Mouse (Mus musculus) monocyte, adult 2 months (primary cell): ENCODE results near the gene Hoxd9.

ENCODE experiments used
- DNase-seq, 2 experiments: peaks; one replicate each; pipeline ENCODE4 v3.0.0; 2022; ENCODE audit warnings: low spot score in 2 of 2, low read depth in 1 of 2

The Hoxd9 gene

DNA sequence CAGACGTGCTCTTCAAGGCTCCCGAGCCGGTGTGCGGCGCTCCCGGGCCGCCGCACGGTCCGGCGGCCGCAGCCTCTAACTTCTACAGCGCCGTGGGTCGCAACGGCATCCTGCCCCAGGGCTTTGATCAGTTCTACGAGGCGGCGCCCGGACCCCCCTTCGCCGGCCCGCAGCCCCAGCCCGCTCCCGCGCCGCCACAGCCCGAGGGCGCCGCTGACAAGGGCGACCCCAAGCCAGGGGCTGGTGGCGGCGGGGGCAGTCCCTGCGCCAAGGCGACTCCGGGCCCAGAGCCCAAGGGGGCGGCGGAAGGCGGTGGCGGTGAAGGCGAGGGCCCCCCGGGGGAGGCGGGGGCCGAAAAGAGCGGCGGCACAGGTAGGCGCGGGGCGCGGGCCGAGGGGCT, 14.7 kb upstream of the Hoxd9 start:
- DNase-seq: no peak

DNA sequence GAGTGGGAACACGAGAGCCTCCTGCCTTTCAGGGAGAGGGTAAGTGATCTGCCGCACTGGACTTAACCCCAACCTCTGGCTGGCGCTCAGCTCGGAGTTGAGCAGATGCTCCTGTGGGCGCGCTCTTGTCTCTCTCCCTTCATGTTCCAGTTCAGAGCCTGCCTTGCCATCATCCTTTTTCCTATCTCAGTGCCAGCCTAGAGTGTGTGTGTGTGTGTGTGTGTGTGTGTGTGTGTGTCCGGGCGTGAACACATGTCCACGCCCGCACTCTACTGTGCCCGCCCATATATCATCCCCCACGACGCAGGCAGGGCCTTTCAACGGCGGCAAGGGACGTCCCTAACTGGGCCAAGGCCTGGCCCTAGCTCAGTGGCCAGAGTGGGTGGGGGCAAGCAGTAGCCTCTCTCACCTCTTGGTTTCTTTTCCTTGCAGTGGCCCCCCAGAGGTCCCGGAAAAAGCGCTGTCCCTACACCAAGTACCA, 14.0 kb upstream of the Hoxd9 start:
- DNase-seq: no peak

DNA sequence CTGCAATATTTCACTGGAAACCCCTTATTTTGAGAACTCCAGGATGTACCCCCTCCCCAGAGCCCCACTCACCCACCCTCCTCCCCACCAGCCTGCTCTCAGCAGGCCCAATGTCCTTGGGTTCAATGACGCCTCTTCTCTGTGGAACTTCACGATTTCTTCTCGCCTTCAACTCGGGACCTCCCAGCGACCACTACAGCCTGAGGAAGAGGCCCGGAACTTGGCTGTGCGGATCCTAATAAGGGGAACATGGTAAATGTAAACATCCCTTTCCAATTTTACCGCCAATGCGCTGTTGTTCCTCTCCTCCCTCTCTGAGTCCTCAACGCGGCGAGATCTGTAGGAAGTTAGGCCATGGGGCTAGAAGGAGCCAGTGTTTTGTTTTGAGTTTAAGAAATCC, 13.4 kb upstream of the Hoxd9 start:
- DNase-seq: no peak

DNA sequence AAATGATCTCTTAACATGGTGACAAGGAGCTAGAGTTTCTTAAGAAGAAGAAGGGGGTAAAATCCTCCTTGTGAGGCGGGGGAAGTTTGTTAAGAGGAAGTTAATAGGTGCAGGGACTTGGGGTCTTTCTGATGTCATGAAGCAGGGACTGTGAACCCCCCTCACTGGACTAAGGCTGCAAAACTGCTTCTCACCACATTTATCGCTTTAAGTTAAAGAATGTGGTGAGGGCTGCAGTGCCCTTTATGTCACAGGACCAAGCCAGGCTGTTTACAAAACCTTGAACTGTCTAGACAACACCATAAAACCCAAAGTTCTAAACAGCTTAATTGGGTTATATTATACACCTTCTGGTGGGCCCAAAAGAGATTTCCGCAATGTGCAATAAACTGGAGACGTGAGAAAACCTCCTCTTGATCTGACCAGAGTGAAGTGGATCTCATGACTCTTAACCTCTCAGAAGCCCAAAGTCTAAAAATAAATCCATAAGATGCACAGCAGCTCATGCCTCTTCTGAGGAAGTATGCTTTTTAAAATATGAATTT, 12.4 kb upstream of the Hoxd9 start:
- DNase-seq: no peak

DNA sequence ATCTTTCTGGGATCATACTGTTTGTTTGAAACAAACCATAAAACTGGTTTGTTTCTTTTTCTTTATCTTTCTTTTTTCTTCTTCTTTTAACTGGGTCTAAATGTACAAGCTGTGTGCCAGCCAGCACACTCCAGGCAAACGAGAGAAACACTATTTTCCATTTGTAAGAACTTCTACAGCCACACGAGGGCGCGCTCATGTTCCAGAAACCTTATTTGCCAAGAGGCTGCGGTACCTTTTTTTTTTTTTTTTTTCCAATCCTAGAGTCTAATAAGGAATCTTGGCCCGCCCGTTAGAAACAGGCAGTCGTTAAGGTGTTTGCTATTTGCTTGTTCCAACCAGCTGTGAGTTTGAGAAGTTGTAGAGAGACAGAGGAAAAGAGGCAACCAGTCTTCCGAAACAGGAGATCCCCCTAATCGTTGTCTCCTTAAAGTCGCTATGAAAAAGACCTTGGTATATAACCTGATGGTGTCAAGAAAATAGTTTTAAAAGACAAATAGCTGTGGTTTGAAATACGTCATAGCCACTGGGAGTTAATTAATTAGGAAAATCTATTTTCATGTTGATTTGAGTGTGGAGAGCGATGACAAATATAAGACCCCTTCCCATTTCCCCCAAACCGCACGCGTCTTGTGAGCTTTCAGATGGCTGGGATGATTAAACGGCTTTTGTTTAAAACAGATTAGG, 11.1 kb upstream of the Hoxd9 start:
- no peak for DNase-seq

DNA sequence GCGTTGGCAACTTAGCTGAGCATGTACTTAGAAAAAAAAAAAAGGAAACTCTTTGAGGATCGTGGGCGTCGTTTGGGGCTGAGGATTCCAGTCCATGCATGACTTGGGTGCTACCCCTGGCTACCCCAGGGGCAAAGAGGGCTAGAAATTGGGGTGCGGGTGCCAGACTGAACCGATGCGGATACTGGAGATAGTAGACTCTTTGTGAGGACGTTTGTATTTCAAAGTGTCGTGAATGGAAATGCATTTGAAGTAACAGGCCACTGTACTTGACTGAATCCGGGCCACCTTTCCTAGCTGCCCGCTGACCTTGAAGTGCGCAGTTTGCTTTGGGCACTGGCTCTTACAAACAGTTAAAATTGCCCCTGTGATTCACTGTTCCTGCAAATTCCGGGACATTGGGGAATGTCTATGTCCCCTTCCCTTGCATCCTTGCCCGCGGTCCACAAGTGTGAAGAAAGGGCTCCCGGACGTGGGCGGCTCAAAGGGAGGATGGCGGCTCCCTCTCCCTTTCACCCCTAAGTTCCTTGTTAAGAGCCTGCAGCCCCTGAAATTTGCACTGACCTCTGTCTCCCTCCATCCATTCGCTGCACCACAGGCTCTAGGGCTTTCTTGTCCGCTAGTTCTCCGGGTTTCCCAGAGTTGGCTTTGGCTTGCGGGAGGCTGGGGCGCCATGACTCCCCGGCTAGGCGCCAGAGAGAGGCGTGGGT, 10.4 kb upstream of the Hoxd9 start:
- DNase-seq: no peak

DNA sequence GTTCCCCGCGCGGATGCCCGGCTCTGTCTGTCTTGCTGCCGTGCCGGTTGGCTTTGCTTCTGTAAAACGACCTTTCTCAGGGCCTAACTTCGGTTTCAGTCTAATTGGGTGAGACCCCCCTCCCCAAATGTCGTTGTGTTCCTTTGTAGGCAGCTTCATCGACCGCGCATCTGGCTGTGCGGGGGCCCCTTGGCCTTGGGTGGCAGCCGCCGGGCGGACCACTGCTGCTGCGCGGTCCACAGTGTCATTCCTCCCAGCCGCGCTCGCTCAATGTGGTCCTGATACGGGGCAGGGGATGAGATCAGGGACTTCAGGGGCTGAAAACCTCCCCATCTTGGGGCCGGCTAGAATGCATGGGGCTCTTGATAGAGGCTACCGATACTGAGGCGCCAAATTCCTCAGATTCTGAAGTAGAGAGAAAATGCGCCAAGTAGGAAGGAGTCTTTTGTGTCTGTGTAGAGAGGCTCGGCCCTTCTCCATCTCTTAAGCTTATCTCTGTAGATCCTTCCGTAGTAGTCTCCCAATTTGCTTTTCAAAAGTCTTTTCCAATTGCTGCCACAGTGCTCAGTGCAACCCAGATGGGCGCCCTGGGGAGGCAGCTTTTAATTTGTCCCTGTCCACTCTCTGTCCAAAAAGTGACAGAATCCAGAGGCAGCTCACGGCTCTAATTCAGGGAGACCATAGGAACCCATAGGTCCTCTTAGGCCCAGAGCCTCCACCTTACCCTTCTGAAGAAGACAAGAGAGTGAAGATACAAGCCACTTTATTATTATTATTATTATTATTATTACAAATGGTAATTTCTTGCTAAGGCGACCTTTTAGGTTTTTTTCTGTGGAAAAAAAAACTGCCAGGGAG, 9.6 kb upstream of the Hoxd9 start:
- DNase-seq: no peak

DNA sequence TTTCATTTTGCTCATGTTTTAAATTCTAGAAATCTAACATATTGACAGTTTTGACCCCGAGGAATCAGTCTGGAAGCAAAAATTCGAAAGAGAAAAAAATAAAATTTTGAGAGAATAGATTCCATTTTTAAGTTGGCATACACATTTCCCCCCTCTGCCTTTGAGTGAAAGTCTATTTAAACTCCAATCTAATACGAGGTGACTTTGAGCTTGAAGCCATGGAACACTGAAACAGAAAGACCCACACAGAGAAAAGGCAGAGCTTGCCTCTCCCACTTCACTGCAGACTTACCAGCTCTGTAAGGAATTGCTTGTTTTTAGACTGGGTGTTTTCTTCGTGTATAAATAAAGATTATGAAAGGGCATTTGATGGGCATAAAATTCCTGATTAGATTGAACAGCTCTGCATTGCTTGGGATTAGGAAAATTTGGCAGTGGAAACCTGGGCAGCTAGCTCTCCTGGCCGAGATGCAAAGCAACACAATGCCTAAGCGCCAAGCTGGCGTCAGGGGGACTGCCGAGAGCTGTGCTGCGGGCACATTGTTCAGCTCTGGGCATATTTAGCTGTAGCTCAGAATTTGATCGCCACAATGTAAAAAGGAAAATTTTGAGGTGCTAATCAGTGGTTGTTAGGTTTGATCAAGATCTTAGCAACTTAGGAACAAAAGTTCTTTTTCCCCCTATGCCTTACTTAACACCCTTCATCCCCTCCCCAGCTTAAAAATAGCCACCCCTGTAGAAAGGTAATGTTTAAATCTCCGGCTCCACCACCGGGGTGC, 8.5 kb upstream of the Hoxd9 start:
- no peak for DNase-seq

DNA sequence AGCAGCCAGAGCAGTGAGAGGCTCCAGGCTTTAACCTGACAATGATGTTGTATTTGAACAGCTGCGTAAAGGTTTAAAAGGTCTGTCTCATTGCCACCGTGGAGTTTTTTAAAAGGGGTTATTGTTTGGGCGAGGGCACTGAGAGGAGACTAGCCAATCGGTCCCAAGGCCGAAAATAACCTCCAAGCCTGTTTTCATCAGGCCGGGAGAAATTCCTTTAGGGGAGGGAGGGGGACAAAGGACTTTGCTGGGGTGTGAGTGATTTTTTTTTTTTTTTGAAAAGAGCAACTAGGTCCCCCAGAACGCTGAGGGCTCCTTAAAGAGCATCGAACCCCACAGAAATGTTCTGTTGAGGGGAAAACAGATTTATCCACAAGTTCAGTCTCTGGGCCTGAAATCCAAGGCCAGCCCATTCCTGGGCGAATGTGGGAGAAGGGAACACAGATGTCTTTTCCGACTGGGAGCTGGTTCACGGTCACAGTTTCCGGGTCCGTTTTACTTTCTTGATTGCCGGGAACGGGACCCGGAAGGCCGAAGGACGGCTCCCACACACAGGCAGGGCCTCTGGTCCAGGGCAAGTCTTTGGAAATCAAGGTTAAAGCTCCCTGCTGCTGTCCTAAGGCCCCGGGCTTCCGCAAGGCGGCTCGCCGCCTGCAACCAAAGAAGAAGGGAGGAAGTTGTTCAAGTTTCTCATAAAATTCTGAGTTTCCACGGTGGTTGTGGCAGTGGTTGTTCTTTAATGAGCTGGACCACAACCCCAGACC, 7.8 kb upstream of the Hoxd9 start:
- DNase-seq: no peak

DNA sequence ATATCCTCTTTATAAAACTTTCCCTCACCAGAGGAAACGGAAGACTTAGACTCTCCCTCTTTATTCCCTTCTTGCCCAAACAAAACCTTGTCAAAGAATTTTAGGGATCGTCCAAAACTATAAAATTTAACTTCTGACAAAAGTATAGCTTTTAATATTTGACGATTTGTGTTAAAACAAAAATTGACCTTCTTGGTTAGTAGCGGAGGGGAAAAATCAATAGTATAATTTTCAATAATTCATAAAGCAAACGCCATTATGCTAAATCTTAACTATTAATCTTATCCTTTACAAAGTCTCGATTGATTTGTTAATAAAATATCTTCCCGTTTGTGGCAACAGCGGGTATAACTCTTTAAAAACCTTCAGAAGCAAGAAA, 7.2 kb upstream of the Hoxd9 start:
- DNase-seq: no peak

DNA sequence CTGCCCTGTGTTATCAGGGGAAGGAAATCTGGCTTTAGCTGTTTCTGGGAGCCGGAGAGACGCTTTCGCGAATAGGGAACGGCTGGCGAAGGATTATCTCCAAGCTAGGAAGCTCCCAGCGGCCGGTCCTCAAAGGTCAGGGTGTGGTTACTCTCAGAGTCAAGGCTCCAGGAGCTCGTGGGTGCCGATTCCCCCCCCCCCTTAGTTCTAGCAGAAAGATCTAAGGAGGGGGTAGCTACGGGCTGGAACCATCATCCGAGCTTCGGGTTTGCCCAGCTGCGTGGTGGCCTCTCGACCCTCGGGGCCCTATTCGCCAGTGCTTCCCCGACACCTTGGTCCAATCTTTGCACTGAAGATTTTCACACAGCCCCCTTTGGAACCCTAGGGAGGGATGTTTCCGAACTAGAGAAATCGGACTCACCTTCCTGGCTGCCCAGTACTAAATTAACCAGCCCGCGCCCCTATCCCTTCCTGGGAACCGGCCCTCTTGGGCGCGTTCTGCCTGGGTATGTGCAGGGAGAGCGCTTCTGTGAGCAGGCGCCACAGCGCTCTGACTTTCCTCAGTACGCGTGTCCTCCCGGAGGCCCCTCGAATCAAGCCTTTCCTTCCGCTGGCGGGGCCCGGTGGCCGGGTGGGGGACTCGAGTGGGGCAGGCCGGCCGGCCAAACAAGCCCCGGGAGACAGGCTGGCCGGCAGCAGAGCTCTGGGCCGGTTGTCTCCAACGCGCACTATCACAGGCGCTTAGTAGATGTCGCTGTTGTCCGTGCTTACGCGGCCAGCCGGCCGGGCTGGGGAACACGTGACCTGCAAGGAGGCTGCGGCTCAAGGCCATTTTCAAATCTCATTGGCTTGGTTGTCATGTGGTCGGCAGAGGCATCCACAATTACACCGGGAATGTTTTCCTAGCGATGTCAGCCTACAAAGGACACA, 6.2 kb upstream of the Hoxd9 start, which contains the start of gene Hoxd10:
Gene Hoxd10, plus strand, starts transcription at position 903 of the 930 bp plus-strand sequence.
- DNase-seq: no peak

DNA sequence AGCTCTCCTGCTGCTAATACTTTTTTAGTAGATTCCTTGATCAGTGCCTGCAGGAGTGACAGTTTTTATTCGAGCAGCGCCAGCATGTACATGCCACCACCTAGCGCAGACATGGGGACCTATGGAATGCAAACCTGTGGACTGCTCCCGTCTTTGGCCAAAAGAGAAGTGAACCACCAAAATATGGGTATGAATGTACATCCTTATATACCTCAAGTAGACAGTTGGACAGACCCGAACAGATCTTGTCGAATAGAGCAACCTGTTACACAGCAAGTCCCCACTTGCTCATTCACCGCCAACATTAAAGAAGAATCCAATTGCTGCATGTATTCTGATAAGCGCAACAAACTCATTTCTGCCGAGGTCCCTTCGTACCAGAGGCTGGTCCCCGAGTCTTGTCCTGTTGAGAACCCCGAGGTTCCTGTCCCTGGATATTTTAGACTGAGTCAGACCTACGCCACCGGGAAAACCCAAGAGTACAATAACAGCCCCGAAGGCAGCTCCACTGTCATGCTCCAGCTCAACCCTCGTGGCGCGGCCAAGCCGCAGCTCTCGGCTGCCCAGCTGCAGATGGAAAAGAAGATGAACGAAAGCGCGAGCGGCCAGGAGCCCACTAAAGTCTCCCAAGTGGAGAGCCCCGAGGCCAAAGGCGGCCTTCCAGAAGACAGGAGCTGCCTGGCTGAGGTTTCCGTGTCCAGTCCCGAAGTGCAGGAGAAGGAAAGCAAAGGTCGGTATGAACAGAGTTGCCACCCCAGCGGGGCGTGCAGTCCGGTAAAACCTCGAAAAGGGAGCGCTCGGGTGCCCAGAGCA, 5.3 kb upstream of the Hoxd9 start:
- no peak for DNase-seq

DNA sequence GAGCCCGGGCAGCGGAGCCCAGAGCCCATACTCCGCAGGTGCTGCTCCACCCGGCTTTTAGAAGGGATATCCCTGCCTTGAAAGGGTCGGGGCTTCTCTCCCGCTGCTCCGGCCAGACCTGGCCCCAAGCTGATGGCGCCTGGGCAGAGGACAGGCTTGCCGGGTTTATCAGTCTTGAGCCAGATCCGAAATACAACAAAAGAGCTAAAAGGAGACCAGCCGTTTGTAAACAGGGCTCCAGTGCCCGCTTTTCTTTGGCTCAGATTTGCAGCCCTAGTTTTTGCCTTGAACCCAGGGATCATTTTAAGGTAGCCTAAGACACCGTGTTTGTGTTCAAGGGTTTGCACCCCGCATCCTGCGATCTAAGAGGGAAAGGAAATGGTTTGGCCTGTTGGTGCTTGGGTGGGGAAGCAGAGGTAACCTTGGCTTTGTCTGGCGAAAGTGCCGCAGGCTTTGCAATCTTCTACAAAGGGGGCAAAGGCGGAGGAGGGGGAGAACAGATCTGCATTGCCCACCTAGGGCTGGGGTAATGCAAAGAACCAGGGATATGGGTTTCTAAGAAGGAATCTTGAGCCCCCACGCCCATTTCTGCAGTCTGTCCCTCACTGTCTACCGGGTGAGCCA, 4.6 kb upstream of the Hoxd9 start:
- DNase-seq: no peak

DNA sequence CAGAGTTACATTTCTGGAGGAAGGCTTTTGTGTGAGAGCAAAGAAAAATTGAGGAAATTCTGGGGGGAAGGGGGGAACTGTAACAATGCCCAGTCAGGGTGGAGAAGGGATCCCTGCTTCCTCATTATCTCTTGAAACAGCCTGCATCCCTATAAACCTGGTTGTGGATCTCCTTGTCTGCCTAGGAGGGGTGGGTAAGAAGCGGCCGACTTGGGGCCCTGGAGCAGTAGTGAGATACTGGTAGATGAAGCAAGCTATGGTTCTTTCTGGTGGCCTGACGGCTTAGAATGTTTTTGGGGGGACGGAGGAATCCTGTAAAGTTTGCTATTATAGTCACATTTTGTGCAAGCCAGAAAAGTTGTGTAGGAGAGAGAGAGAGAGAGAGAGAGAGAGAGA, 4.1 kb upstream of the Hoxd9 start:
- no peak for DNase-seq

DNA sequence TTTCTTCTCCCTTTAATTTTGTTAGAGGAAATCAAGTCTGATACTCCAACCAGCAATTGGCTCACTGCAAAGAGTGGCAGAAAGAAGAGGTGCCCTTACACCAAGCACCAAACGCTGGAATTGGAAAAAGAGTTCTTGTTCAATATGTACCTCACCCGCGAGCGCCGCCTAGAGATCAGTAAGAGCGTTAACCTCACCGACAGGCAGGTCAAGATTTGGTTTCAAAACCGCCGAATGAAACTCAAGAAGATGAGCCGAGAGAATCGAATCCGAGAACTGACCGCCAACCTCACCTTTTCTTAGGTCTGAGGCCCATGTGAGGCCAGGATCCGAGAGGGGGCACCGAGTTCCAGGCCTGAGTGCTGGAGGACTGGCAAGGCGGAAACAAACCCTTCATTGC, 3.5 kb upstream of the Hoxd9 start:
- DNase-seq: no peak

DNA sequence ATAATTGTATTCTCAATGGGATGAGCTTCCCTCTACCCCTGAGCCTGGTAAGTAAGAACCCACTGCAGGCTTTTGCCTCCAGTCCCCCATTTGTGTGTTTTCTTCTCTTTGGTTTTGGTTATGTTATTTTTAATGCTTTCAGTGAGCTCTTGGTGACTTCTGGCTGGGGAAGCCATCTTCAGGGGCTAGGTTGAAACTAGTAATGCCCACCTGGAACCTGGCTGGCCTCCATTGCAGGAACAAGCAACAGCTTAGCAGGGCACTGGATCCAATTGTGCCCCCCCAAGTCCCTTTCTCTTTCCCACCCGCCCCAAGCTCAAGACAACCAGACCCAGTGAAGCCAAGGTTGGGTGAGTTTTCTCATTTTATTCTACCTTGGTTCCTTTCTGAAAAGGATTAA, 2.1 kb upstream of the Hoxd9 start:
- DNase-seq: no peak

DNA sequence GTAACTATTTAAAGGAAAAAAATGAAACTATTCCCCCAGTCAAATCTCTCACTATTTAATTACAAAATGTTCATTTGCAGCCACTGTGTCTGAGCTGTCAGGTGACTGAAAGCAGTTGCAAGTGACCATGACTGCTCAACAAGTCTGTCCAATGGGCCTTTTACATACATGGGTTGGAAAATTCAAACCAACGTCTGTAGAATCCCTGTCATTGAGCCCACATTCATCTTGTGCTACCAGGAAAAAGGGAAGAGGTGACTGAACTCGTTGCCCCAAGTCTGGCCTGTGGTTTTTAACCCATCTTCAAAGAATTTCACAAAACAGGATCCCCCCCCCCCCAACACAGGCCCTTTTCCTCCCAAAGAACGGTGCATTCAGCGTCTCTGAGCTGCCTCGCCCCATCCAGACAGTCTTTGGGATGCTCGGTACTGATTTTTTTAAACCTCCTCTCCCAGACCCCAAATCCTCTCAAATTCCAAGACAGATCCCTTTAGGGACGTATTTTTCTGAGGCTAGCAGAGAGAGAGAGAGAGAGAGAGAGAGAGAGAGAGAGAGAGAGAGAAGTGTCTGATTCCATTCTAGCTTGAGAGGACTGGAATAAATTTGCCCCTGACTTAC, 1.6 kb upstream of the Hoxd9 start:
- no peak for DNase-seq
